ENCODE assay signal across 8 mouse cellular contexts in genomic region chr11:120236114-120236437, GRCm38 (mm10). TPM values are rescaled to one million over a fixed set of nuclear protein-coding genes. Genes with fewer than 3 reads are reported as not detected.
DNase-seq lines count a peak whose midpoint lies in the region; ATAC-seq and TF ChIP-seq lines count a peak whose summit lies in the region.

No protein-coding gene starts in this region.

- H3K4me2 ChIP-seq in kidney, embryonic 15.5 days, result peak overlapping the region; percentile 90
- H3K4me2 ChIP-seq in hindbrain, embryonic 14.5 days (replicated peaks), result peak overlapping the region; percentile 100
- H3K4me2 ChIP-seq in midbrain, embryonic 13.5 days (replicated peaks), result peak overlapping the region; percentile 98

- no peaks in the 10 kb centered on the region for H3K36me3 ChIP-seq in kidney, embryonic 15.5 days
- H3K36me3 ChIP-seq in hindbrain, embryonic 14.5 days (replicated peaks; ENCODE audit: control insufficient read depth, insufficient read depth), result peaks cover 10% of the 10 kb centered on the region; the same call in 1 of the 2 replicates
- H3K36me3 ChIP-seq in midbrain, embryonic 13.5 days, result peaks cover 7% of the 10 kb centered on the region

- peak overlapping the region; percentile 95 for H3K9ac ChIP-seq in kidney, embryonic 15.5 days
- peak overlapping the region; percentile 100 for H3K9ac ChIP-seq in hindbrain, embryonic 14.5 days
- H3K9ac ChIP-seq in midbrain, embryonic 13.5 days (replicated peaks), result peak overlapping the region; percentile 100

- no peak for TF ChIP-seq CTCF in cortical plate, adult 2 months (IDR thresholded peaks at IDR 0.05; ENCODE audit: extremely low read depth, insufficient read depth, low read length)

- ATAC-seq in kidney, embryonic 15.5 days (replicated peaks; ENCODE audit: low FRiP score), result no peak
- ATAC-seq in hindbrain, embryonic 14.5 days (ENCODE audit: low FRiP score), result no peak
- ATAC-seq in midbrain, embryonic 13.5 days, result no peak

- no peaks in the 10 kb centered on the region for H3K9me3 ChIP-seq in kidney, embryonic 15.5 days (replicated peaks)
- H3K9me3 ChIP-seq in hindbrain, embryonic 14.5 days (ENCODE audit: control insufficient read depth, low read length), result no peaks in the 10 kb centered on the region
- no peaks in the 10 kb centered on the region for H3K9me3 ChIP-seq in midbrain, embryonic 13.5 days

- H3K4me3 ChIP-seq in kidney, embryonic 15.5 days (replicated peaks), result peak overlapping the region; percentile 87
- peak overlapping the region; percentile 85 for H3K4me3 ChIP-seq in cortical plate, adult 2 months (ENCODE audit: insufficient read depth, low read length)
- peak overlapping the region; percentile 88 for H3K4me3 ChIP-seq in hindbrain, embryonic 14.5 days (replicated peaks; ENCODE audit: low read length)
- peak overlapping the region; percentile 66 for H3K4me3 ChIP-seq in midbrain, embryonic 13.5 days (replicated peaks)

- TF ChIP-seq POLR2A in cortical plate, adult 2 months (IDR thresholded peaks at IDR 0.05; ENCODE audit: extremely low read depth, insufficient read depth, low read length), result no peak

- H3K27ac ChIP-seq in kidney, embryonic 15.5 days, result peak overlapping the region; percentile 97
- H3K27ac ChIP-seq in cortical plate, adult 2 months (ENCODE audit: insufficient read depth, low read length), result peak overlapping the region; percentile 92
- peak overlapping the region; percentile 100 for H3K27ac ChIP-seq in hindbrain, embryonic 14.5 days
- peak overlapping the region; percentile 100 for H3K27ac ChIP-seq in midbrain, embryonic 13.5 days

- no peaks in the 10 kb centered on the region for H3K27me3 ChIP-seq in kidney, embryonic 15.5 days
- no peaks in the 10 kb centered on the region for H3K27me3 ChIP-seq in hindbrain, embryonic 14.5 days (ENCODE audit: control insufficient read depth, insufficient read depth, low read length)
- no peaks in the 10 kb centered on the region for H3K27me3 ChIP-seq in midbrain, embryonic 13.5 days

- peaks cover 43% of the 10 kb centered on the region for H3K4me1 ChIP-seq in kidney, embryonic 15.5 days
- H3K4me1 ChIP-seq in cortical plate, adult 2 months (ENCODE audit: control insufficient read depth, insufficient read depth, low read length), result peaks cover 4% of the 10 kb centered on the region; the same call in 1 of the 2 replicates
- H3K4me1 ChIP-seq in hindbrain, embryonic 14.5 days (replicated peaks; ENCODE audit: control insufficient read depth, insufficient read depth, low read length), result peaks cover 42% of the 10 kb centered on the region
- peaks cover 38% of the 10 kb centered on the region for H3K4me1 ChIP-seq in midbrain, embryonic 13.5 days (replicated peaks)

- DNase-seq in kidney, adult 18-20 months, result no peak
- no peak for DNase-seq in hindbrain, embryonic 14.5 days (ENCODE audit: low spot score)
- no peak for DNase-seq in left cerebral cortex, adult 18-20 months (ENCODE audit: low spot score in 2 of 2)
- no peak for DNase-seq in left cerebral cortex, adult 11 months (ENCODE audit: low spot score)
- no peak for DNase-seq in left cerebral cortex, postnatal 36 days (ENCODE audit: low spot score in 2 of 2)

- intact Hi-C loops in left cerebral cortex, postnatal 36 days (cut with DNase I), result loop anchor here (2.0 kb wide), 1 partner anchor 71 kb away; no protein-coding TSS in a partner anchor

- WGBS in kidney, embryonic 15.5 days, result 1% methylated on average over 13 of the region's 13 CpGs
- under 1% methylated on average over 11 of the region's 13 CpGs for WGBS in hindbrain, embryonic 14.5 days
- WGBS in midbrain, embryonic 13.5 days, result 1% methylated on average over 13 of the region's 13 CpGs

RNA-seq across cellular contexts. Expression of gene Bahcc1, which starts 3.3 kb away (rescaled TPM):
- polyA plus RNA-seq in kidney, embryonic 15.5 days (2015; fragmentation: Nextera tagmentation; extraction: Ambion mirVana), result 11.8 and 14.1 TPM in 2 replicates
- 10.1 and 10.2 TPM in 2 replicates for polyA plus RNA-seq in cortical plate, adult 2 months (2012; rRNA removed)
- 15.9 and 16.3 TPM in 2 replicates for polyA plus RNA-seq in hindbrain, embryonic 14.5 days (2014; fragmentation: Nextera tagmentation; extraction: Ambion mirVana)
- 17.4 and 19.5 TPM in 2 replicates for polyA plus RNA-seq in midbrain, embryonic 13.5 days (2015; fragmentation: Nextera tagmentation; extraction: Ambion mirVana)
- total RNA-seq in left cerebral cortex, adult 18-20 months (2021), result 10 to 100 TPM; 18.8 to 19.0 TPM
- total RNA-seq in left cerebral cortex, postnatal 36 days (2021), result 10 to 100 TPM; 15.3 to 20.9 TPM
